Mouse (Mus musculus) bone marrow macrophage, adult 2 months (primary cell): ENCODE results near the gene 4930524B15Rik. TPM values are rescaled to one million over a fixed set of nuclear protein-coding genes. Genes with fewer than 3 reads are reported as not detected.

Experiments used
- H3K27ac ChIP-seq: 2 replicates; pipeline ENCODE4 v1.5.1; 2012; ENCODE audit warnings: low read depth, low read length; ENCODE audit not compliant: insufficient read depth
- H3K4me1 ChIP-seq: 2 replicates; pipeline ENCODE4 v1.6.1; 2012; ENCODE audit warnings: low read length; ENCODE audit not compliant: control insufficient read depth, insufficient read depth
- H3K4me3 ChIP-seq: 2 replicates; pipeline ENCODE4 v1.5.1; 2012; ENCODE audit warnings: mild to moderate bottlenecking, low read length, moderate library complexity; ENCODE audit not compliant: insufficient read depth
- CTCF ChIP-seq: IDR thresholded peaks from 2 replicates; pipeline ENCODE4 v1.5.1; 2012; ENCODE audit warnings: low read depth, mild to moderate bottlenecking, low read length, moderate library complexity
- POLR2A ChIP-seq: IDR thresholded peaks from 2 replicates; pipeline ENCODE4 v1.6.1; 2012; ENCODE audit warnings: mild to moderate bottlenecking, low read depth, low read length, borderline replicate concordance
- polyA plus RNA-seq: library from polyadenylated mRNA; stranded (reverse); fragments of >200 nt; gene quantifications from 2 replicates; pipeline ENCODE4 v1.2.4, GENCODE M21; 2012; ENCODE audit not compliant: missing spikeins, insufficient read depth, insufficient read length

4930524B15Rik gene
- polyA plus RNA-seq, 1 experiment: not detected

GRCm38 (mm10) chr11:32010663-32010970, 45.2 kb downstream of the 4930524B15Rik start:
- TF ChIP-seq POLR2A: no peak
- TF ChIP-seq CTCF: no peak
- no peaks in the 10 kb centered on the region for H3K4me1 ChIP-seq
- H3K4me3 ChIP-seq: no peak overlapping the region
- no peak overlapping the region for H3K27ac ChIP-seq

GRCm38 (mm10) chr11:32011867-32012603, 46.6 kb downstream of the 4930524B15Rik start:
- no peak overlapping the region for H3K4me3 ChIP-seq
- no peak overlapping the region for H3K27ac ChIP-seq
- no peak for TF ChIP-seq CTCF
- no peak for TF ChIP-seq POLR2A
- H3K4me1 ChIP-seq: no peaks in the 10 kb centered on the region

- Histone ChIP-seq H3K27ac (no peak overlapping the region), H3K4me3 (no peak overlapping the region), H3K4me1 (no peaks in the 10 kb centered on the region)
- TF ChIP-seq POLR2A (no peak), CTCF (no peak)
Observed at GRCm38 (mm10) chr11:32013014-32013427, 47.6 kb downstream of the 4930524B15Rik start.

DNA sequence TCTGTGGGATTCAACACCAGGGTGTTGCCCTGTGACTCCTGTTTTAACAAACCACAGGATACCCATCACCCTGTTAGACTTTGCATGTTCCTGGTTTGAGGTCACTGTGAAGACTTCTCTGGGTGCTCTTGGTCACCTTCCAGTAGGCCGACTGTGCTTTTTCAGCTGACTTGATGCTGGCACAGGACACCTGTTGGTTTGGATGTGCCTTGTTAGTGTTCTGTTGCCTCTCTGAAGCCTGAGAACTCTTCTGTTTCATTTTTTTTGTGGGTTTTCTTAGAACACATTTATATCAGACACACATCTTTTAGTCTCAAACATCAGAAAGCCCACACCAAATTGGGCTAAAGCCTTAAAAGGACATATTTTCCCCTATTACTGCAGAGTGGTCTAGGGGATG, 48.2 kb downstream of the 4930524B15Rik start:
- Histone ChIP-seq H3K4me3 (no peak overlapping the region), H3K4me1 (no peaks in the 10 kb centered on the region), H3K27ac (no peak overlapping the region)
- TF ChIP-seq CTCF (no peak), POLR2A (no peak)

GRCm38 (mm10) chr11:32018201-32018600, 52.8 kb downstream of the 4930524B15Rik start:
- Histone ChIP-seq H3K4me3 (no peak overlapping the region), H3K4me1 (no peaks in the 10 kb centered on the region), H3K27ac (no peak overlapping the region)
- TF ChIP-seq CTCF (no peak), POLR2A (no peak)

DNA sequence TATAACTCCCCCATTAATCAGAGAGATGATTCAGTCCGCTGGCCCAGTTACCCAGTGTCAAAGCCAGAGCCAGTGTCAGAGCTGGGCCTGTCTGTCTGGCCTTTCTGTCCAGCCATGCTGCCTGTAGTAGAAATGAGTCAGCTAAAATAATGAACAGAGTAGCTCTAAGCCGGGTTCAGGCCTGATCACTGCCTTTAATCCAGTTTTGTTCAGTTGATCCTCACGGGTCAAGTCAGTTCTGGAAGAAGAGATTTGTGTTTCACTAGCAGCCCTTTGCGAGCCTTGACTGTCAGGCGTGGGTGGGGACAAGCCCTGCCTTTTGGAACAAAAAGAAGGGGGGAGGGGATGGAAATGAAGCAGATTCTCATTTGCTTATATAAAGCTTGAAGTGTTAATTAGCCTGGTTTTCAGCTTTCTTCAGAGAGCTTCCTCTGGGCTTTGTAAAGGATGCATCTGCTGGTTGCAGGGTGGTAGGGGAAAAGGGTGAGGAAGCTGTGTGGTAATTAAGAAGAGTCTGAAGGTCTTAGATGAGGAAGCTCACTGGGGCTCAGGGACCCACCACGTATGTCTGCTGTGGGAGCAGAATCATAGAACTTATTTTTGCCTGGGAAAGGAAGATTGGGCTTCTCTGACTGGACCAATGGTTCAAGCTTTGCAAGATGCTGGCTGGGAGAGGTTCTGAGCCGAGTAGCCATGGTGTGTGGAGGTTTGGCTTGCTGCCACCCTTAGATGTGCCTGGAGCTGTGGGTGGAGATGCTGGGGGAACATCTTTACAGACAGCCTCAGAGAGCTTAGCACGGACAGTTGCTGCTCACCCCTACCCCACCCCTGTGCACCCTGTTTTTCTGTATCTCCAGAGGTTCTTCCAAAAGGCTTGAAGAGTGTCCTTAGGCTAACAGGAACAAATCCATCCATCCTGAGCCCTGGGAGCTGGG, 54.9 kb downstream of the 4930524B15Rik start:
- Histone ChIP-seq H3K4me3 (no peak overlapping the region), H3K4me1 (no peaks in the 10 kb centered on the region), H3K27ac (no peak overlapping the region)
- TF ChIP-seq POLR2A: no peak
- TF ChIP-seq CTCF: no peak

GRCm38 (mm10) chr11:32026634-32027033, 61.2 kb downstream of the 4930524B15Rik start:
- Histone ChIP-seq H3K27ac (no peak overlapping the region), H3K4me1 (no peaks in the 10 kb centered on the region), H3K4me3 (no peak overlapping the region)
- no peak for TF ChIP-seq POLR2A
- no peak for TF ChIP-seq CTCF

DNA sequence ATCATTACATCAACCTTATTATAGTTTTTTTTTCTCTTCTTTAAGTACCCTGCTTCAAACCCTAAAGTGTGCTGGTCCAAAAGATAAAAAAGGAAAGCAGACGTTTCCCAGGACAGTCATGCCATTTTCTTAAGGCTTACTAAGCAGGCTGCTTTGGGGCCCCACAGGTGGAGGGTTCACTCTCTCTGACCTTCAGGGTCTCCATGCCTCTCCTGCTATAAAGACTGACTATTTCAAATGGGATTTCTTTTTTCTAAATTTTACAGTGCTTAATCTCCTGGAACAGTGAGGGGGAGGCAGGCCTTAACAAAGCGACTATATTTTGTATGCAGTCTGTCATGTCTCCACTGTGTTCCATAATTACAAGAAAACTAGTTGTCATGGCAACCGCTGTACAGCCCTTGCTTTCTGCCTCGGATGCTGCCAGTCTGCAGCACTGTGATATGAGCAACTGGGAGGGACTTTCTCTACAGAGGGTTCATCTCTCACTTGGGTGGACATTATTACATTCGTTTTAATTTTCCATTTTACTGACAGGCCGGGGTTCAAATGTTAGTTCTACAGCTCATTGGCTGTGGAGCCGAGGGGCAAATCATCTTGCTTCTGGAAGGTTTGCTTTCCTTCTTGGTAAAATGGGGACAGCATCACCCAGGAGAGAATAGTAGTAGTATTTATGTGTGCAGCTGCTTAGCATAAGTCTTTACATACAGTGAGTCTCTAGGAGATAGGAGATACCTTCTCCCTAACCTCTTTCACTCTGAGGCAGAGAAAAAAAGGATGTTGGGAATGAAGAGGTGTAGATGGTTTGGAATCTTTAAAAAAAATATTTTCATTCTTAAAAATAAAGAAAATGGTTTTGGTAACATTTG, 62.3 kb downstream of the 4930524B15Rik start:
- Histone ChIP-seq H3K4me3 (no peak overlapping the region), H3K27ac (no peak overlapping the region), H3K4me1 (no peaks in the 10 kb centered on the region)
- TF ChIP-seq POLR2A: no peak
- TF ChIP-seq CTCF: no peak

GRCm38 (mm10) chr11:32028605-32029004, 63.2 kb downstream of the 4930524B15Rik start:
- TF ChIP-seq POLR2A: no peak
- TF ChIP-seq CTCF: no peak
- Histone ChIP-seq H3K27ac (no peak overlapping the region), H3K4me3 (no peak overlapping the region), H3K4me1 (no peaks in the 10 kb centered on the region)

Other genes starting within 250 kb of the 4930524B15Rik start
- 43.4 and 46.6 TPM in 2 replicates for gene Cpeb4, start 93.4 kb upstream of the 4930524B15Rik start, polyA plus RNA-seq
- not detected in 2 replicates for gene Nsg2, start 34.9 kb downstream of the 4930524B15Rik start, polyA plus RNA-seq
- not detected in 2 replicates for gene Il9r, start 234.7 kb downstream of the 4930524B15Rik start, polyA plus RNA-seq
- 29.6 and 40.2 TPM in 2 replicates for gene Snrnp25, start 239.8 kb downstream of the 4930524B15Rik start, polyA plus RNA-seq